Mouse (Mus musculus): Measurements from ENCODE around the gene Gabrr2.

GRCm38 (mm10) chr4:33067826-33068225 lies 5.0 kb downstream of the Gabrr2 start:
- TF ChIP-seq POLR2A (IDR thresholded peaks at IDR 0.05; ENCODE audit: insufficient read depth, low read length) (no peak), CTCF (IDR thresholded peaks at IDR 0.05; ENCODE audit: low read depth, low read length) (no peak)

Measured in ES-Bruce4 (cell line).